Mouse (Mus musculus) limb, embryonic 14.5 days (tissue): Measurements from ENCODE around the gene Armt1. TPM values are rescaled to one million over a fixed set of nuclear protein-coding genes. Genes with fewer than 3 reads are reported as not detected.

Experiments
- ATAC-seq: fragments of 200-750 bp; cut with Nextera tagmentation; 2 replicates; pipeline ENCODE4 v1.8.0; 2017; ENCODE audit warnings: low read depth, moderate number of reproducible peaks, moderate TSS enrichment; ENCODE audit not compliant: low FRiP score
- DNase-seq: peaks from one replicate; pipeline ENCODE4 v3.0.0-alpha.2; 2015; ENCODE audit warnings: low spot score
- H3K27ac ChIP-seq: fragments of 300-500 bp; sonication (generic); replicated peaks from 2 replicates; pipeline ENCODE4 v1.5.1; 2014; ENCODE audit warnings: low read depth, mild to moderate bottlenecking, low read length, moderate library complexity, mixed read lengths
- H3K27me3 ChIP-seq: fragments of 300-500 bp; sonication (generic); 2 replicates; pipeline ENCODE4 v1.6.1; 2014; ENCODE audit warnings: low read length, mixed read lengths; ENCODE audit not compliant: control insufficient read depth, insufficient read depth
- H3K36me3 ChIP-seq: fragments of 300-500 bp; sonication (generic); 2 replicates; pipeline ENCODE4 v1.6.1; 2014; ENCODE audit warnings: mild to moderate bottlenecking, low read length, moderate library complexity, mixed read lengths; ENCODE audit not compliant: control insufficient read depth, insufficient read depth
- H3K4me1 ChIP-seq: fragments of 300-500 bp; sonication (generic); 2 replicates; pipeline ENCODE4 v1.6.1; 2014; ENCODE audit warnings: antibody characterized with exemption, low read length, mixed read lengths; ENCODE audit not compliant: control insufficient read depth, insufficient read depth
- H3K4me2 ChIP-seq: fragments of 300-500 bp; sonication (generic); replicated peaks from 2 replicates; pipeline ENCODE4 v1.6.1; 2014; ENCODE audit warnings: low read depth, mild to moderate bottlenecking, low read length, moderate library complexity; ENCODE audit not compliant: severe bottlenecking
- H3K4me3 ChIP-seq: fragments of 300-500 bp; sonication (generic); replicated peaks from 2 replicates; pipeline ENCODE4 v1.5.1; 2014; ENCODE audit warnings: low read length
- H3K9ac ChIP-seq: fragments of 300-500 bp; sonication (generic); 2 replicates; pipeline ENCODE4 v1.6.1; 2014; ENCODE audit warnings: mild to moderate bottlenecking, low read depth, low read length, moderate library complexity; ENCODE audit not compliant: severe bottlenecking
- H3K9me3 ChIP-seq: fragments of 300-500 bp; sonication (generic); 2 replicates; pipeline ENCODE4 v1.6.1; 2016; ENCODE audit warnings: low read length; ENCODE audit not compliant: control insufficient read depth
- POLR2A ChIP-seq: fragments of 200-500 bp; IDR thresholded peaks from 2 replicates; pipeline ENCODE4 v1.8.0; 2012; ENCODE audit warnings: inconsistent platforms, mild to moderate bottlenecking, moderate library complexity, borderline replicate concordance; ENCODE audit not compliant: insufficient read depth, insufficient read length; ENCODE audit errors: extremely low read depth
- WGBS: fragments of 180-500 bp; shearing (Covaris S2); extraction: QIAGEN DNeasy Blood & Tissue Kit; methylation state at CpG from one replicate; pipeline ENCODE4 v1.1.7; 2014; 5-methylcytosine and 5-hydroxymethylcytosine counted together
- polyA plus RNA-seq, 2 experiments: library from polyadenylated mRNA; depleted of rRNA in 1 of 2; stranded (reverse) in 1 of 2; unstranded in 1 of 2; fragments of >200 nt; fragmentation: Nextera tagmentation in 1 of 2; extraction: Ambion mirVana in 1 of 2; gene quantifications; 2 replicates each; pipeline versions ENCODE4 v1.2.1 to v1.2.3; 2012 to 2014

Gene Armt1
- polyA plus RNA-seq, 2 experiments = 17.3 to 22.0 TPM

DNA sequence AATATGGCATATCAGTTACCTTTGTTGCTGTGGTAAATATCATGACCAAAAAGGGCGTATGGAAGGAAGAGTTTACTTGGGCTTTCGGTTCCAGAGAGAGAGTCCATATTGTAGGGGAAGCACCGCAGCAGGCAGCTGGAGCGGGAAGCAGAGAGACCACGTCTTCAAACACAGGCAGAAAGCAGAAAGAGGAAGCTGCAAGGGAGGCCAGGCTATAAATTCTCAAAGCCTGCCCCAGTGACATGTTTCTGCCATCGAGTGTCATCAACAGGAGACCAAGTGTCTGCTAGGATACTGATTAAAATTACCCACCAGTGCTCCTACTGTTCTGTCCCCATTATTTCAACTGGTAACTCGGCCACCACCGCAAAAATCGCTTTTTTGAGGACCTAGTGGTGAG is 52.7 kb downstream of the Armt1 start:
- no peak for TF ChIP-seq POLR2A
- Histone ChIP-seq H3K4me2 (no peak overlapping the region), H3K4me1 (no peaks in the 10 kb centered on the region), H3K27me3 (no peaks in the 10 kb centered on the region), H3K4me3 (no peak overlapping the region), H3K9ac (no peak overlapping the region), H3K27ac (no peak overlapping the region), H3K36me3 (no peaks in the 10 kb centered on the region), H3K9me3 (no peaks in the 10 kb centered on the region)
- 71% methylated on average over 9 of the region's 9 CpGs for WGBS
- no peak for ATAC-seq
- no peak for DNase-seq

DNA sequence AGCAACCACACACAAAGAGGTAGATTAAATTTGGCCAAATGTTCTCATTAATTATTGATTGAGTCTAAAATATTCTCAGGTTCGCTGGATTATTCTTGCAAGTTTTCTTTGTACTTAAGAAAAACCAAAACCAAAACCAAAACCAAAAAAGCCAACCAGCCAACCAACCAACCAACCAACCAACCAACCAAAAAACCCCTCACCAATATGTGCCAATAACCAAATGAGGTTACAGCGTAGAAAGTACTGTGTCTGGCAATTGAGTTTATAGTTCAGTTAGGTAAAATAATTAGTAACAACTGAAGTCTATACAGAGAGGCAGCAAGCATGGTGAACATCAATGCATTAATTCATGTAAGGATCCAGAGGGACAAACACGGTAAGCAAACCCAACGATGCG is 57.6 kb downstream of the Armt1 start:
- DNase-seq = no peak
- TF ChIP-seq POLR2A = no peak
- no peaks in the 10 kb centered on the region for H3K27me3 ChIP-seq
- no peaks in the 10 kb centered on the region for H3K4me1 ChIP-seq
- ATAC-seq = no peak
- no peak overlapping the region for H3K4me3 ChIP-seq
- no peaks in the 10 kb centered on the region for H3K36me3 ChIP-seq
- H3K27ac ChIP-seq = no peak overlapping the region
- WGBS = 73% methylated on average over 5 of the region's 5 CpGs
- H3K9me3 ChIP-seq = no peaks in the 10 kb centered on the region
- H3K4me2 ChIP-seq = no peak overlapping the region
- H3K9ac ChIP-seq = no peak overlapping the region

DNA sequence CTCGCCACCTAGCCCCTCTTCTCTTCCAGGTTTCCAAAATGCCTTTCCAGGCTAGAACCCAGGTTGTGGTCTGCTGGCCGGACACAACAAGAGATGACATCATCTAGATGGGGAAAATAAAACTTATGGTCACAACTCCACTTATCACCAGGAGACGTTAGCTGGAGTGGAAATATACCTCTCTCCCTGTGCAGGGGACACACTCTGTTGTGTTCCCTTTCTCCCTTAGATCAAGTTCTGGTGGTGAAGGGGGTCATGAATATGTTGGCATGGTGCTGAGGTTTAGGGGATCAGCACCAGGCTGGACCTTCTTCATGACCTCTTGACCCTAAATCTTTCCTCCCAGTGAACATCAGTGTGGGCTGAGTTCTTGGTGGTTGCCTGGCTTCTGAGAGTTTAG is 59.0 kb downstream of the Armt1 start:
- DNase-seq (no peak), ATAC-seq (no peak)
- no peaks in the 10 kb centered on the region for H3K36me3 ChIP-seq
- 41% methylated on average over 2 of the region's 3 CpGs for WGBS
- no peak overlapping the region for H3K27ac ChIP-seq
- H3K9me3 ChIP-seq = no peaks in the 10 kb centered on the region
- no peak overlapping the region for H3K4me3 ChIP-seq
- H3K9ac ChIP-seq = no peak overlapping the region
- no peak overlapping the region for H3K4me2 ChIP-seq
- H3K27me3 ChIP-seq = no peaks in the 10 kb centered on the region
- no peaks in the 10 kb centered on the region for H3K4me1 ChIP-seq
- no peak for TF ChIP-seq POLR2A

DNA sequence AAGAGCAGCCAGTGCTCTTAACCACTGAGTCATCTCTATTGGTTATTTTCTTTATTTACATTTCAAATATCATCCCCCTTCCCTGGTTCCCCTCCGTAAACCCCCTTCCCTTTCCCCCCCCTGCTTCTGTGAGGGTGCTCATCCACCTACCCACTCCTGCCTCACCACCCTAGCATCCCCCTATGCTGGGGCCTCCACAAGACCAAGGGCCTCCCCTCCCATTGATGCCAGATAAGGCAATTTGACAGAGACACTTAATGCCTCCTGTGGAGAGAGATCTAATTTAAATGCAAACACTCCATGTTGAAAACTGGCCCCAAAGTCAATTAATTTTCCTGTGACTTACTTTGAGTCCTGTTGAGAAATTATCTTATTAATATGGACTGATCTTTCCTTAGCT is 59.8 kb downstream of the Armt1 start:
- 65% methylated on average over 1 of the region's 1 CpGs for WGBS
- H3K27me3 ChIP-seq = no peaks in the 10 kb centered on the region

GRCm38 (mm10) chr10:4492909-4493308 is 60.6 kb downstream of the Armt1 start:
- Histone ChIP-seq H3K9ac (no peak overlapping the region), H3K27ac (no peak overlapping the region), H3K4me1 (no peaks in the 10 kb centered on the region), H3K4me2 (no peak overlapping the region), H3K36me3 (no peaks in the 10 kb centered on the region), H3K9me3 (no peaks in the 10 kb centered on the region), H3K27me3 (no peaks in the 10 kb centered on the region), H3K4me3 (no peak overlapping the region)
- TF ChIP-seq POLR2A = no peak
- ATAC-seq = no peak
- 13% methylated on average over 4 of the region's 4 CpGs for WGBS
- no peak for DNase-seq

More for the DNA sequence above, 59.8 kb downstream of the Armt1 start:
- H3K36me3 ChIP-seq = no peaks in the 10 kb centered on the region
- no peaks in the 10 kb centered on the region for H3K9me3 ChIP-seq
- no peak overlapping the region for H3K4me3 ChIP-seq
- no peak for TF ChIP-seq POLR2A
- no peak overlapping the region for H3K4me2 ChIP-seq
- ATAC-seq (no peak), DNase-seq (no peak)
- no peak overlapping the region for H3K27ac ChIP-seq
- H3K9ac ChIP-seq = no peak overlapping the region
- H3K4me1 ChIP-seq = no peaks in the 10 kb centered on the region

- H3K36me3 ChIP-seq = no peaks in the 10 kb centered on the region
- no peak overlapping the region for H3K9ac ChIP-seq
- ATAC-seq (no peak), DNase-seq (no peak)
- TF ChIP-seq POLR2A = no peak
- WGBS = 90% methylated on average over 8 of the region's 8 CpGs
- H3K4me3 ChIP-seq = no peak overlapping the region
- H3K27ac ChIP-seq = no peak overlapping the region
- no peaks in the 10 kb centered on the region for H3K27me3 ChIP-seq
- H3K4me2 ChIP-seq = no peak overlapping the region
- H3K9me3 ChIP-seq = no peaks in the 10 kb centered on the region
- H3K4me1 ChIP-seq = no peaks in the 10 kb centered on the region
These were observed 71.0 kb downstream of the Armt1 start for GRCm38 (mm10) chr10:4503251-4503650.

Other genes starting within 250 kb of the Armt1 start
- 25.4 and 41.0 TPM in 2 replicates for gene Akap12, start 166.1 kb upstream of the Armt1 start, polyA plus RNA-seq (2012; rRNA removed)
- 41.0 and 42.2 TPM in 2 replicates for gene Akap12, start 166.1 kb upstream of the Armt1 start, polyA plus RNA-seq (2014; fragmentation: Nextera tagmentation; extraction: Ambion mirVana)
- gene Zbtb2, start 44.4 kb upstream of the Armt1 start, polyA plus RNA-seq (2012; rRNA removed) = 12.5 and 14.0 TPM in 2 replicates
- 13.7 and 15.4 TPM in 2 replicates for gene Zbtb2, start 44.4 kb upstream of the Armt1 start, polyA plus RNA-seq (2014; fragmentation: Nextera tagmentation; extraction: Ambion mirVana)
- 63.4 and 64.0 TPM in 2 replicates for gene Rmnd1, start 79 bp upstream of the Armt1 start, polyA plus RNA-seq (2012; rRNA removed)
- 46.3 and 53.8 TPM in 2 replicates for gene Rmnd1, start 79 bp upstream of the Armt1 start, polyA plus RNA-seq (2014; fragmentation: Nextera tagmentation; extraction: Ambion mirVana)
- gene Ccdc170, start 50.0 kb downstream of the Armt1 start, polyA plus RNA-seq (2012; rRNA removed) = 0.11 and 0.15 TPM in 2 replicates
- not detected in 2 replicates for gene Ccdc170, start 50.0 kb downstream of the Armt1 start, polyA plus RNA-seq (2014; fragmentation: Nextera tagmentation; extraction: Ambion mirVana)
- 0.79 and 0.90 TPM in 2 replicates for gene Esr1, start 179.1 kb downstream of the Armt1 start, polyA plus RNA-seq (2012; rRNA removed)
- gene Esr1, start 179.1 kb downstream of the Armt1 start, polyA plus RNA-seq (2014; fragmentation: Nextera tagmentation; extraction: Ambion mirVana) = 0.83 and 1.1 TPM in 2 replicates